Mouse (Mus musculus) gastrocnemius, adult 2 months (tissue): ENCODE data around the gene Hist1h2ab. TPM values are rescaled to one million over a fixed set of nuclear protein-coding genes. Genes with fewer than 3 reads are reported as not detected.
A peak's percentile ranks its signal among the peaks of the same experiment; 100 is the strongest.

Experiments
- DNase-seq: peaks from one replicate; pipeline ENCODE4 v3.0.0; 2022
- H3K27ac ChIP-seq: fragments of 200-600 bp; 2 replicates; pipeline ENCODE4 v1.8.1; 2022; ENCODE audit warnings: mild to moderate bottlenecking
- H3K4me3 ChIP-seq: fragments of 200-600 bp; 2 replicates; pipeline ENCODE4 v1.8.1; 2022; ENCODE audit warnings: mild to moderate bottlenecking, moderate library complexity
- CTCF ChIP-seq: fragments of 200-600 bp; IDR thresholded peaks from 2 replicates; pipeline ENCODE4 v1.8.1; 2022; ENCODE audit warnings: antibody characterized with exemption, mild to moderate bottlenecking, moderate library complexity
- intact Hi-C: fragments of 180-260 bp; cut with DNase I; formaldehyde crosslinking; loops from one replicate; pipeline ENCODE4 v1.15.1; 2025
- total RNA-seq, 2 experiments: library from RNA; stranded (reverse); gene quantifications; 2 replicates each; pipeline ENCODE4 v1.2.3; 2021

Hist1h2ab gene
- total RNA-seq, 2 experiments from 2014 or later = 1.9 TPM; not detected in 1

DNA sequence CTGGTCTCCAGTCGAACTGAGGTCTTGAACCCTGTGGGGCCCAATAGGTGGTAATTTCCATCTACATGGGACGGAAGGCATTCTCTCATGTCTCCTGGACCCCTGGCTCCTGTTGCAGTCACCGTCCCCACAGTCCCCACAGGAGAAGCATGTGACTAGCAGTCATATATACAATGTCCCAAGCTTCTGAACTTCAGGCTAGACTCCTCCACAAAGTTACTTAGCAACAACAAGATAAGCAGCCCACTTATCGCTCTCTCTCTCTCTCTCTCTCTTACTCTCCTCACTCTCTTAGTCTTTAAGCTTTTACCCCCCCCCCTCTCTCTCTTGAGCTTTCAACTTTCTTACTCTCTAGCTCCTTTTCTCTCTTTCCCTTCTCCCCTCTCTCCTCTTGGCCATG is 26.7 kb upstream of the Hist1h2ab start:
- H3K4me3 ChIP-seq = no peak overlapping the region
- H3K27ac ChIP-seq = no peak overlapping the region
- intact Hi-C loops = no loop called here
- TF ChIP-seq CTCF = no peak
- DNase-seq = no peak

DNA sequence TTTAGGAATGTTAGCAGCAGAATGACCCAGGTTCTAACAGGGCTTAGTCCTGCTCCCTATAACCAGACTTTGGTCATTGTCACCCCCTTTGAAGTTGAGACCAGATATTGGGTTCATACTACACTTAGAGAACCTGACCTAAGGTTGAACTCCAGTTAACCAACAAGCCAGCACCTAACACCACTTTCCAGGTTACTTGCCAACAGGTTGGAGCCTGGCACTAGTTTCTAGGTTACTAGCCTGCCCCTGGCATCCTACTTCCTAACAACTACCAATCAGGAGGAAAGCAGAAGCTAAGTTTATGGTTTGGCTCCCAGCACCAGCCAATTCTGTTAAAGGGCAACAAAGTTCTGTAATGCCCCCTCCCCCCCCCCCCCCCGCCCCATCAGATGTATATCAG is 25.7 kb upstream of the Hist1h2ab start:
- Histone ChIP-seq H3K27ac (no peak overlapping the region), H3K4me3 (no peak overlapping the region)
- intact Hi-C loops = no loop called here
- TF ChIP-seq CTCF = no peak
- DNase-seq = no peak

DNA sequence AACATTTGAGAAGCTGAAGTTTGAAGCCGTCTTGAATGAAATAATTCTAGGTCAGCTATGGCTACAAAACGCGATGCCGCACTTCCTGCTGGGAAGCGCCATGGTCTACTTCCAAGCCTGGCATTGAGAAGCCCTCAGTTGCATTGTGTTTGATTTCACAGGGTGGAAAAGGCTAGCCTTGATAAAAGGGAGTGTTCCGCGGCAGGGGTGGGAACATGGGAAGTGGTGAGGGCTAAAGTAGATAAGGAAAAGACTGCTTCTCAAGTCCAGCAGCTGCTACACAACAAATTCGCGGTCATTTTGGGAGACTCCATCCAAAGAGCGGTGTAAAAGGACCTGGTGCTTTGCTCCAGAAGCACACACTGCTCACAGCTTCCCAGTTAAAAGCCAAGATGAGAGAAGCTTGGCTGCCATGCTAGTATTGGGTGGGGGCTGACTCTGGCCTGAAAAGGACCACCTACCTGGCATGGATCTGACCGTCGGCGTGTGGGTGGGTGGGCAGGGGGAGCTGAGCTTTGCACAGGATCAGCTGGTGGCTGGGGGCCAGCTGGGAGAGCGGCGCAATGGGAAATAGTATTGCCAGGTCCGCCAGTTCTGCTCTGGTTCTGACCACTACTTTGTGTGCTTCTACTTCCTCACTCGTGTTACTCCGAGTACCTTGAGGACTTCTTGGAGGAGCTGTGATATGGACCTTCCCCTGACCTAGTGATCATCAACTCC is 22.3 kb upstream of the Hist1h2ab start:
- no peak for TF ChIP-seq CTCF
- no peak for DNase-seq
- Histone ChIP-seq H3K27ac (no peak overlapping the region), H3K4me3 (no peak overlapping the region)
- intact Hi-C loops = no loop called here

DNA sequence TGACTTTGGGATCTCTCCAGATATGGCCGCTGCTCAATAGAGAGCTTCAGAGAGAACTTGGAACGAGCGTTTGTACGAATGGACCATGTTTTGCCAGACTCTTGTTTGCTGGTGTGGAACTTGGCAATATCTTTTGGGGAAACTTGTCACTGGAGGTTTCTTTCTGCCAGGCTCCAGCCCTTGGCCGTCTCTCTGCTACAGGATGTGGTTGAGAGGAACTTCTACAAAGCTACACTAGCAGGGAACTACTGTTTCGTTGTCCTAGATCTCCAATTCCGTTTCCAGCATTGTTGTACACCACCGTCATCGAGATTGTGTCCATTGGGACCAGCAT is 21.8 kb upstream of the Hist1h2ab start:
- TF ChIP-seq CTCF = no peak
- DNase-seq = peak; percentile 28
- H3K27ac ChIP-seq = no peak overlapping the region
- no peak overlapping the region for H3K4me3 ChIP-seq
- intact Hi-C loops = no loop called here

DNA sequence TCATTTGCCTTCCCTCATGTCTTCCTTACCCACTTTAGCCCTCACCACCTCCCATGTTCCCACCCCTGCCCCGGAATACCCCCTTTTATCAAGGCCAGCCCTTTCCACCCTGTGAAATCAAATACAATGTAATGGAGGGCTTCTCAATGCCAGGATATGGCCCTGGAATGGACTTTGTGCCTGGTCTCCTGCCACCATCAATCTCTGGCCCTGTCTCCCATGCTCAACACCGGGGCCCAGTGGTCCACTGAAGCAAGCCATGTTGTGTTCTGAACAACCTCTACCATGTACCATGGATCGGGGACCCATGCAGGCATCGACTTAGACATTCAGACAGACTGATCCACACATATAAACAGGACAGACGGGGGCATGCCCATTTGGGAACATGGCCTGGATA is 21.2 kb upstream of the Hist1h2ab start:
- TF ChIP-seq CTCF = no peak
- 0 out of 2 replicates have a peak overlapping the region, but pooled peaks have one; percentile 8 for H3K27ac ChIP-seq
- no peak overlapping the region for H3K4me3 ChIP-seq
- intact Hi-C loops = loop anchor here (10.0 kb wide), 2 partner anchors 45 to 165 kb away; partner anchors contain the start of genes Hist1h2ac, Hist1h2bc and Hist1h3e
- no peak for DNase-seq

DNA sequence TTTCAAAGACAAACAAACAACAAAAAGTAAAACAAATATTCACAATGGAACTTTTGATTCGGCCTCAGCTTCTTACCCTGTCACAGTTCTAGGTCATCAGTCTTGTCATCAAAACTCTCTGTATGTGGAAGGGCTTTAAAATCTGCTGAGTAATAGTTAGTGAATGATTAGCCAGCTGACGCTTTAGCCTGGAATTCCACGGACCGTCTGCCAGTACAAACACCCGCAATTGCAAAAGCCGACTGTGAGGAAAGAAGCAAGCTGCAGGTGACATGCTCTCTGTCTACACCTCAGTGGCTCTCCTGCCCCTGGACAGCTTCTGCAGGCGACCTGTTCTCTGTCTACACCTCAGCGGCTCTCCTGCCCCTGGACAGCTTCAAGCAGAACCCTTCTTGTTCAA is 20.4 kb upstream of the Hist1h2ab start:
- no peak overlapping the region for H3K4me3 ChIP-seq
- no peak for TF ChIP-seq CTCF
- H3K27ac ChIP-seq = peak overlapping the region; percentile 29; the same call in 1 of the 2 replicates
- peak; percentile 34 for DNase-seq
- intact Hi-C loops = loop anchor here (10.0 kb wide), 2 partner anchors 46 to 166 kb away; partner anchors contain the start of genes Hist1h2ac, Hist1h2bc and Hist1h3e

DNA sequence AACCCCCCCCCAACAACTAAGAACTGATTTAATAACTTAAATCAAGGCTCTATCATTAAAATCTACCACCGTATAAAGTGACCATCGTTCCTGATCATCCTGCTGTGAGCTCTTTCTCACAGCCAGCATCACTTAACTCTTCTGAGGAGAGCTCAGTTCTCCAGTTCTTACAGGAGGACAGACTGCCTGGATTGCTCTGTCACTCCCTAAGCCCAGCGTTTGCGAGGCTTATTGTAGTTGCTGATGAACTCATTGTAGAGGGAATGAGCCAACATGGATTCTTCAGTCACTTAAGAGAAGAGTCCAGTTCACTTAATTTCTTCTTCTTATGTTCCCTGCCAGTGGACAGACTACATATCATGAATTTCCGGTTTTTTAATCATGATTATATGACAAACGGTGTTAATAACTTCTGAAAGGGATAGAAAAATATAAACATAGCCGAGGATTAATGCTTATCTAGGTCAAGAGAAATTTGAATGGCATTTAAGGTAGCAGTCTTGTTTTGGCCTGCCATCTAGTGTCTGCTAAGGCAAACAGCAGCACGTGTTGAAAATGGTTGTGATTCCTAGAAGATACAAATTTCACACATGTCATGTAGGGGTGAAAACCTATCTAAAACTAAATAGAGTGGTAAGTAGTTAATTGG is 18.6 kb upstream of the Hist1h2ab start:
- no peak for DNase-seq

DNA sequence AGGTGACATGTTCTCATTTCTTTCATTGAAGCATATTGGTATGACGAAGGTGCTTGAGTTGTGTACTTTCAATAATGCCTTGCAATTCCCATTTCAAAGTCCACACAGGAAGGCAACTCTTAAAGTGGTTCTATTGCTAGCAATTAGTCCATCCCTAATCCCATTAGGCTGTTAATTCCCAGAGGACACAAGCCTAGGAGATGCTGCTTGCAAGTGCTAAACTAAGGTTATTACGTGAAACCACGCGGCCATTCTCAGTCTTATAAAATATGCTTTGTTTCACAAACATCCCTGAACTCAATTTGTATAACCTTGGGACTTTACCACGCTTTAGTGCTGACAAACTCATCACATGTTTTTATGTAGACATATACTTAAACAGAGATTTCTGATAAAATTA is 13.8 kb upstream of the Hist1h2ab start:
- DNase-seq = no peak
- Histone ChIP-seq H3K27ac (no peak overlapping the region), H3K4me3 (no peak overlapping the region)
- TF ChIP-seq CTCF = no peak
- intact Hi-C loops = loop anchor here (5.0 to 10.0 kb wide), 3 partner anchors 52 to 305 kb away; partner anchors contain the start of genes Hist1h2ac, Hist1h2bc and Hist1h3e

More for the DNA sequence above, 18.6 kb upstream of the Hist1h2ab start:
- TF ChIP-seq CTCF = peak; percentile 91
- H3K4me3 ChIP-seq = no peak overlapping the region
- intact Hi-C loops = loop anchor here (1.0 to 10.0 kb wide), 3 partner anchors 31 to 167 kb away; partner anchors contain the start of genes Hist1h2ac, Hist1h2bc and Hist1h3e
- 0 out of 2 replicates have a peak overlapping the region, but pooled peaks have one; percentile 4 for H3K27ac ChIP-seq

DNA sequence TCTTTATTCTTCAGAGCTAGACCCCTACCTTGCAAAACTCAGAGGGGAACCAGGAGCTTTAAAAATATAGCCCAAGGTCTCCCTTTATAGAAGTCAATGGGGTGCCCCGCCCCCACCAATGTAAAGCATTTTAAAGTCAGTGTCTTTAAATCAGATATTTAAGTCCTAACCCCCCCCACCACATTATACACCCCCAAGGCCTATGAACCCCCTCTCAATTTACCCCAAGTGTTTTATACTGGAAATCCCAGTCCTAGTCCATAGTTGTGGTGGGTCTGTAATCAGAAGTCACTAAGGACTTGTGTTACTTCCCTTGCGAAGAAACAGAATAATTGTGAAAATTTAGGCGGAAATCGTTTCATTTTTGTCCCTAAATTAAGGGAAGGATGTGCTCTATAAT is 12.9 kb upstream of the Hist1h2ab start:
- DNase-seq = no peak
- intact Hi-C loops = loop anchor here (2.0 to 10.0 kb wide), 4 partner anchors 53 to 306 kb away; partner anchors contain the start of genes Hist1h1e, Hist1h2ac, Hist1h2bc and Hist1h3e
- peak overlapping the region; percentile 96 for H3K4me3 ChIP-seq
- TF ChIP-seq CTCF = no peak
- peak overlapping the region; percentile 96 for H3K27ac ChIP-seq

DNA sequence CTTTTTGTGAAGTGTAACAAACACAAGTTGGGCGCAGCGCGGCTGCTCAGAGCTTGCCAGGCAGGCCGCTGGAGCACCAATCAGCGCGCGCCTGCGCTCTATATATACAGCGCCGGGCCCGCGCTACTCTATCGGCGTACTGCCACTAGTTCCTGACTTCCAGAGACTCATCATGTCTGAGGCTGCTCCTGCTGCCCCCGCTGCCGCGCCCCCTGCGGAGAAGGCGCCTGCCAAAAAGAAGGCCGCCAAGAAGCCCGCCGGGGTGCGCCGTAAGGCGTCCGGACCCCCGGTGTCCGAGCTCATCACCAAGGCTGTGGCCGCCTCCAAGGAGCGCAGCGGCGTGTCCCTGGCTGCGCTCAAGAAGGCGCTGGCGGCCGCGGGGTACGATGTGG is 12.3 kb upstream of the Hist1h2ab start, which contains the start of gene Hist1h1c:
Hist1h1c (plus strand) TSS at position 132 of the 392 bp plus-strand sequence.
- Histone ChIP-seq H3K27ac (peak within 1 kb of the TSS; percentile 96), H3K4me3 (peak within 1 kb of the TSS; percentile 96)
- TF ChIP-seq CTCF = no peak; the same call in 1 of the 2 replicates
- intact Hi-C loops = loop anchor here (2.0 to 10.0 kb wide), 4 partner anchors 54 to 306 kb away; partner anchors contain the start of genes Hist1h1e, Hist1h2ac, Hist1h2bc and Hist1h3e
- peak; percentile 92 for DNase-seq

DNA sequence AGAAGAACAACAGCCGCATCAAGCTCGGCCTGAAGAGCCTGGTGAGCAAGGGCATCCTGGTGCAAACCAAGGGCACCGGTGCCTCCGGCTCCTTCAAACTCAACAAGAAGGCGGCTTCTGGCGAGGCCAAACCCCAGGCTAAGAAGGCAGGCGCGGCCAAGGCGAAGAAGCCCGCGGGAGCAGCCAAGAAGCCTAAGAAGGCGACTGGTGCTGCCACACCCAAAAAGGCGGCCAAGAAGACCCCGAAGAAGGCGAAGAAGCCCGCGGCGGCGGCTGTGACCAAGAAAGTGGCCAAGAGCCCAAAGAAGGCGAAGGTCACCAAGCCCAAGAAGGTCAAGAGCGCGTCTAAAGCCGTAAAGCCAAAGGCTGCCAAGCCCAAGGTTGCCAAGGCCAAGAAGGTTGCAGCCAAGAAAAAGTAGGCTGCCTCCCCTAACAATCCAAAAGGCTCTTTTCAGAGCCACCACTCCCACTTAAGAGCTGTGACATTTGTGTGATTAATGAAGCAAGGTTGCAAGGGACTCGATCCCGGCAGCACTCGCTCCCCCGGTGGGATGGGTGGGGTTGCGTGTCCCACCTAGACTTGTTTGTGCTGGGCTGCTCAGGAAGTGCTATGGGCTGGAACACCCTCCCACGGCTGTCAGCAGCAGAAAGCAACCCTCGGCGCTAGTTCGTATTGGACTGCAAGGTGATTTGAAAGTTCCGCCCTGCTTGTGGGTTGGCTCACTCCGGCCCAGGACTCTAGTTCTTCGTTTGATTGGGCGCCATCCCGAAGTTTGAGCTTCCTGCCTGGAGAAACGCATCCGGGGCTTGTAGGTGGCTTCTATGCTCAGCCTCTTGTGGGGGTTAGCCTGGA is 11.6 kb upstream of the Hist1h2ab start:
- DNase-seq = peak; percentile 95
- H3K27ac ChIP-seq = peak overlapping the region; percentile 96
- intact Hi-C loops = loop anchor here (2.0 to 10.0 kb wide), 4 partner anchors 54 to 307 kb away; partner anchors contain the start of genes Hist1h1e, Hist1h2ac, Hist1h2bc and Hist1h3e
- no peak for TF ChIP-seq CTCF
- H3K4me3 ChIP-seq = peak overlapping the region; percentile 96

DNA sequence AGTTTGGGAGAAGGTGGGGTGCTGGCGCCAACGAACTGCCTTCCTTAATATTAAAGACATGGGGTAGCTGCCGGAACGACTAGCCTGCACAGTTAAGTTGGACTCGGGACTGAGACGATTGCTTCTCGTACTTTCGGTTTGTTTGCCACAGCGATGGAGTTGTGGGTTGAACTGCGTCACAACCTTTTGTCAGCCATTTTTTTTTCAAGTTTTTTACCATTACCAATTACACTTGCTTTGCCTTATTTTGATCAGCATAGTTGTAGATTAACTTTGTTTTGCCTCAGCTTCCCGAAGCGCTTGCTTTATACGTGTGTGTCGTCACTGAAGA is 11.0 kb upstream of the Hist1h2ab start:
- Histone ChIP-seq H3K27ac (peak overlapping the region; percentile 96), H3K4me3 (peak overlapping the region; percentile 96)
- no peak for TF ChIP-seq CTCF
- no peak for DNase-seq
- intact Hi-C loops = loop anchor here (2.0 to 10.0 kb wide), 4 partner anchors 55 to 308 kb away; partner anchors contain the start of genes Hist1h1e, Hist1h2ac, Hist1h2bc and Hist1h3e
